7 mouse cellular contexts compared by ENCODE assay signal in the genomic region with DNA sequence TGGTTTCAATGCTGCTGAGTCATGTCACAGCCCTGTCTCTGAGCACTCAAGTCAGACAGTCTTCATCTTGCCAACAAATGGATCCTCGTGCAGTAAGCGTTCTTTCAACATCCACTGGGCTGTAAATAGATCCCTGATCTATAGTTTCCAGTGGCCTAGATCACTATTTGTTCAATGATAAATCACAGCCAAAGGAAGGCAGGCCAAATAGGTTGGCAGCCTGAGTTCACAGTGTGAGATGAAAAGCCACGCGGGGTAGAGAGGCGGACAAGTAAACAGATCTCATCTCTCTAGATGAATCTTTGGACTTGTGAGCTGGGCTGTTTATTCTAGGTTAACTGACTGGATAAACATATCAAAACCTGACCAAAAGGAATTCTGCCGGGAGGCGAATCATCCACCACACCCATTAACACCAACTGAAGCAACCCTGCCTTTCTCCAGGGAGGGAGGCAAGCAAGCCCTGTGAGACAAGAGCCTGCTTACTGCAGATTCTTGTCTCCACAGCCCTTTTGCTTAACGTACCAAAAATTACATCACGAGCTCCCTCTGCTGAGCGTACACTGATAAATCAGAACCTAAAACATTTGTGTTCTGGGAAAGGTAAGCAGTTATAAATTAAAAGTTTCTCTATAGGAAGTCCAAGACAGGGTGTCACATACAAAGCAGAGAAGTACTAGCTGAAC. TPM values are rescaled to one million over a fixed set of nuclear protein-coding genes. Genes with fewer than 3 reads are reported as not detected.
DNase-seq lines count a peak whose midpoint lies in the region; ATAC-seq and TF ChIP-seq lines count a peak whose summit lies in the region.

No protein-coding gene starts in this region.

- ATAC-seq in intestine, postnatal 0 days: no peak
- no peak for ATAC-seq in intestine, embryonic 16.5 days

- peak; percentile 47 for TF ChIP-seq CTCF in intestine, postnatal 0 days (IDR thresholded peaks at IDR 0.05; ENCODE audit: low read depth)

- no peak overlapping the region for H3K9ac ChIP-seq in intestine, postnatal 0 days (ENCODE audit: low read depth, low read length)
- H3K9ac ChIP-seq in intestine, embryonic 16.5 days (ENCODE audit: low read depth, low read length): no peak overlapping the region

- H3K4me1 ChIP-seq in intestine, postnatal 0 days (replicated peaks; ENCODE audit: control insufficient read depth, insufficient read depth, low read length): no peaks in the 10 kb centered on the region
- 0 out of 2 replicates have a peak, but pooled peaks cover 3% of the 10 kb centered on the region for H3K4me1 ChIP-seq in intestine, embryonic 16.5 days (ENCODE audit: control insufficient read depth, insufficient read depth, low read length)

- peak; percentile 17 to 48 for DNase-seq in adrenal gland, postnatal 36 days
- DNase-seq in frontal cortex, adult 2 months (ENCODE audit: extremely low spot score in 1 of 2, low spot score in 1 of 2): peak; percentile 25 to 79
- peak; percentile 25 for DNase-seq in left cerebral cortex, adult 11 months (ENCODE audit: low spot score)
- peak; percentile 38 for DNase-seq in right cerebral cortex, postnatal 25 days
- DNase-seq in T-cell, adult 2 months (ENCODE audit: low spot score): no peak

- H3K4me2 ChIP-seq in intestine, postnatal 0 days (replicated peaks; ENCODE audit: low read depth): no peak overlapping the region
- H3K4me2 ChIP-seq in intestine, embryonic 16.5 days (ENCODE audit: low read depth, low read length): no peak overlapping the region

- H3K27me3 ChIP-seq in intestine, postnatal 0 days (replicated peaks; ENCODE audit: control insufficient read depth, insufficient read depth, low read length): no peaks in the 10 kb centered on the region
- H3K27me3 ChIP-seq in intestine, embryonic 16.5 days (replicated peaks; ENCODE audit: control insufficient read depth, insufficient read depth, low read length): no peaks in the 10 kb centered on the region

- no peak overlapping the region for H3K4me3 ChIP-seq in intestine, postnatal 0 days (ENCODE audit: low read depth, low read length)
- no peak overlapping the region for H3K4me3 ChIP-seq in intestine, embryonic 16.5 days (ENCODE audit: low read length)

- H3K9me3 ChIP-seq in intestine, postnatal 0 days (ENCODE audit: control insufficient read depth): 0 out of 2 replicates have a peak, but pooled peaks cover 2% of the 10 kb centered on the region
- H3K9me3 ChIP-seq in intestine, embryonic 16.5 days (ENCODE audit: control insufficient read depth, low read length): no peaks in the 10 kb centered on the region

- no peaks in the 10 kb centered on the region for H3K36me3 ChIP-seq in intestine, postnatal 0 days (ENCODE audit: control insufficient read depth, insufficient read depth)
- H3K36me3 ChIP-seq in intestine, embryonic 16.5 days (ENCODE audit: control insufficient read depth, insufficient read depth, low read length): no peaks in the 10 kb centered on the region

- 17% methylated on average over 10 of the region's 10 CpGs for WGBS in intestine, postnatal 0 days
- WGBS in intestine, embryonic 16.5 days: 21% methylated on average over 10 of the region's 10 CpGs

- no peak overlapping the region for H3K27ac ChIP-seq in intestine, postnatal 0 days (ENCODE audit: low read depth, low read length)
- H3K27ac ChIP-seq in intestine, embryonic 16.5 days (ENCODE audit: low read length): no peak overlapping the region

RNA-seq across cellular contexts. Expression of gene Aox3, which starts 31.6 kb away (rescaled TPM):
- polyA plus RNA-seq in intestine, postnatal 0 days (2015; fragmentation: Nextera tagmentation; extraction: Ambion mirVana): 0.16 and 0.47 TPM in 2 replicates
- polyA plus RNA-seq in intestine, embryonic 16.5 days (2015; fragmentation: Nextera tagmentation; extraction: Ambion mirVana): 0.50 and 0.68 TPM in 2 replicates
- 1 to 10 TPM; 4.1 to 4.7 TPM for total RNA-seq in adrenal gland, postnatal 36 days (2021)
- polyA plus RNA-seq in frontal cortex, adult 2 months (2012; rRNA removed): 2.4 and 3.6 TPM in 2 replicates
